Mouse (Mus musculus): ENCODE data around the gene Fam107b. TPM values are rescaled to one million over a fixed set of nuclear protein-coding genes. Genes with fewer than 3 reads are reported as not detected.

Gene Fam107b
- polyA plus RNA-seq (2015; fragmentation: Nextera tagmentation; extraction: Ambion mirVana): 17.3 and 18.6 TPM in 2 replicates

GRCm38 (mm10) chr2:3570186-3570585 is at the start of gene Fam107b:
Fam107b (plus strand) TSS chr2:3570488.

Other genes starting within 250 kb of the Fam107b start
- 18.4 and 20.8 TPM in 2 replicates for gene Rpp38, start 237.8 kb upstream of the Fam107b start, polyA plus RNA-seq (2015; fragmentation: Nextera tagmentation; extraction: Ambion mirVana)
- 3.2 and 5.5 TPM in 2 replicates for gene Acbd7, start 234.3 kb upstream of the Fam107b start, polyA plus RNA-seq (2015; fragmentation: Nextera tagmentation; extraction: Ambion mirVana)
- gene Olah, start 173.3 kb upstream of the Fam107b start, polyA plus RNA-seq (2015; fragmentation: Nextera tagmentation; extraction: Ambion mirVana): 0.30 and 0.72 TPM in 2 replicates
- 3.0 and 3.9 TPM in 2 replicates for gene Meig1, start 147.8 kb upstream of the Fam107b start, polyA plus RNA-seq (2015; fragmentation: Nextera tagmentation; extraction: Ambion mirVana)
- 4.6 and 6.5 TPM in 2 replicates for gene Dclre1c, start 146.4 kb upstream of the Fam107b start, polyA plus RNA-seq (2015; fragmentation: Nextera tagmentation; extraction: Ambion mirVana)
- gene Suv39h2, start 95.5 kb upstream of the Fam107b start, polyA plus RNA-seq (2015; fragmentation: Nextera tagmentation; extraction: Ambion mirVana): 2.9 and 4.1 TPM in 2 replicates
- 0.90 and 1.4 TPM in 2 replicates for gene Gm45902, start 57.7 kb upstream of the Fam107b start, polyA plus RNA-seq (2015; fragmentation: Nextera tagmentation; extraction: Ambion mirVana)
- 38.8 and 54.7 TPM in 2 replicates for gene Hspa14, start 57.7 kb upstream of the Fam107b start, polyA plus RNA-seq (2015; fragmentation: Nextera tagmentation; extraction: Ambion mirVana)
- 0.47 and 1.1 TPM in 2 replicates for gene Cdnf, start 57.5 kb upstream of the Fam107b start, polyA plus RNA-seq (2015; fragmentation: Nextera tagmentation; extraction: Ambion mirVana)